Mouse (Mus musculus): ENCODE results near the gene Rhod. TPM values are rescaled to one million over a fixed set of nuclear protein-coding genes. Genes with fewer than 3 reads are reported as not detected.

Gene Rhod
- polyA plus RNA-seq, 1 experiment, result 18.7 TPM

- DNase-seq (ENCODE audit: low spot score), result no peak
Measured at GRCm38 (mm10) chr19:4450666-4451065, 11.4 kb upstream of the Rhod start.

- DNase-seq (ENCODE audit: low spot score), result no peak
Measured at GRCm38 (mm10) chr19:4449230-4449629, 10.0 kb upstream of the Rhod start.

- DNase-seq (ENCODE audit: low spot score), result no peak
Measured at GRCm38 (mm10) chr19:4447445-4447844, 8.2 kb upstream of the Rhod start.

- DNase-seq (ENCODE audit: low spot score), result no peak
Measured at GRCm38 (mm10) chr19:4446661-4447420, 7.6 kb upstream of the Rhod start.

- DNase-seq (ENCODE audit: low spot score), result peak; percentile 41
Measured at GRCm38 (mm10) chr19:4442408-4442807, 3.2 kb upstream of the Rhod start.

- DNase-seq (ENCODE audit: low spot score), result no peak
Measured at GRCm38 (mm10) chr19:4441621-4442161, 2.5 kb upstream of the Rhod start.

- no peak for DNase-seq (ENCODE audit: low spot score)
Measured at GRCm38 (mm10) chr19:4441090-4441591, 1.9 kb upstream of the Rhod start.

GRCm38 (mm10) chr19:4440222-4440621 is 990 bp upstream of the Rhod start:
- DNase-seq (ENCODE audit: low spot score), result no peak

- no peak for DNase-seq (ENCODE audit: low spot score)
Measured at GRCm38 (mm10) chr19:4438791-4439160, 456 bp downstream of the Rhod start.

GRCm38 (mm10) chr19:4437886-4438285 is 1.3 kb downstream of the Rhod start:
- no peak for DNase-seq (ENCODE audit: low spot score)

- no peak for DNase-seq (ENCODE audit: low spot score)
Measured at GRCm38 (mm10) chr19:4436254-4436653, 3.0 kb downstream of the Rhod start.

- DNase-seq (ENCODE audit: low spot score), result no peak
Measured at GRCm38 (mm10) chr19:4434999-4435398, 4.2 kb downstream of the Rhod start.

GRCm38 (mm10) chr19:4433756-4434155 is 5.5 kb downstream of the Rhod start:
- DNase-seq (ENCODE audit: low spot score), result no peak

GRCm38 (mm10) chr19:4430091-4430620 is 9.1 kb downstream of the Rhod start:
- no peak for DNase-seq (ENCODE audit: low spot score)

- peak; percentile 16 for DNase-seq (ENCODE audit: low spot score)
Measured at GRCm38 (mm10) chr19:4425610-4426366, 13.4 kb downstream of the Rhod start.

GRCm38 (mm10) chr19:4423021-4423420 is 16.2 kb downstream of the Rhod start:
- peak; percentile 10 for DNase-seq (ENCODE audit: low spot score)

GRCm38 (mm10) chr19:4422581-4422980 is 16.7 kb downstream of the Rhod start:
- peak; percentile 0 for DNase-seq (ENCODE audit: low spot score)

- DNase-seq (ENCODE audit: low spot score), result peak; percentile 37
Measured at GRCm38 (mm10) chr19:4420153-4420910, 18.9 kb downstream of the Rhod start.

GRCm38 (mm10) chr19:4419711-4420110 is 19.5 kb downstream of the Rhod start:
- DNase-seq (ENCODE audit: low spot score), result peak; percentile 21

- peak; percentile 13 for DNase-seq (ENCODE audit: low spot score)
Measured at GRCm38 (mm10) chr19:4417713-4418112, 21.5 kb downstream of the Rhod start.

- DNase-seq (ENCODE audit: low spot score), result peak; percentile 30
Measured at GRCm38 (mm10) chr19:4417183-4417582, 22.0 kb downstream of the Rhod start.

GRCm38 (mm10) chr19:4414631-4415030 is 24.6 kb downstream of the Rhod start:
- DNase-seq (ENCODE audit: low spot score), result no peak
